Mouse (Mus musculus) colon, adult 2 months (tissue): ENCODE measurements around the gene Cap1. TPM values are rescaled to one million over a fixed set of nuclear protein-coding genes. Genes with fewer than 3 reads are reported as not detected.

ENCODE experiments used
- polyA plus RNA-seq: library from polyadenylated mRNA; depleted of rRNA; stranded (reverse); fragments of >200 nt; gene quantifications from 2 replicates; pipeline ENCODE4 v1.2.3, GENCODE M21; 2012; rRNA removed

Gene Cap1
- 104 and 107 TPM in 2 replicates for polyA plus RNA-seq

DNA sequence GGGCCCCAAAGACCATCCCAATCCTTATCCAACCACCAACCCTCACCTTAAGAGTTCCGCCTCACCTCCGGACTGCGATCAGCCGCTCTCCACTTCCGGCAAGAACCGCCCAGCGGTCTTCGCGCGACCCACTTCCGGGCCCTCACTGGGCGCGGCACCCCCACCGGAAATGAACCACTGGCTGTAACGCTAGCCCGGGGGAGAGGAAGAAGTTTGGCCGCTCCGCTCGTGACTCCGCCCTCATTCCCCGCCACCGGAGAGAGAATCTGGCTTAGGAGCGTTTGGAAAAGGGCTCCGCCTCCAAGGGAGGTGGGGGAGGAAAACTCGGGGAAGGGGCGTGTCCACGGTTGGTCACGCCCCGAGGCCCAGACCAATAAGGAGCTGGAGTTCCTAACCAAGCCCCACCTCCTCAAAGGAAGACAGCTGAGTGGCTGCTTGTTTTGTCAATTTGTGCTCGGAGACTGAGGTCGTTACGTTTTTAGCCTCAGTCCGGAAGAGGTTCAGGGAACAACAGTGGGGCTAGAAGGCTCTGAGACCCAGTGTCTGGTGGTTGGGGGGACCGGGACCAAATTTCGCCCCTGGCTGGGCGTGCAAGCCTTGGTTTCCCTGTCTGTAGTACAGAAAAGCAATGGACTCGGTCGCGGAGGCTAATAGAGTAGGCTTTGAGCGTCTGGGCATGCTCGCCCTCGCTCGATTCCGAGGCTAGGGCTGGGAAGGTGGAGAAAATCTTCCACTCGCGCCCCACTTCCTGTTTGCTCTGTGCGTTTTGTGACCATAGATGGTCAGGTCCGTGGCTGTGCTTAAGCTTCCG, at the start of gene Cap1:
TSS of gene Cap1 (minus strand) at position 289 of the 811 bp plus-strand sequence.

DNA sequence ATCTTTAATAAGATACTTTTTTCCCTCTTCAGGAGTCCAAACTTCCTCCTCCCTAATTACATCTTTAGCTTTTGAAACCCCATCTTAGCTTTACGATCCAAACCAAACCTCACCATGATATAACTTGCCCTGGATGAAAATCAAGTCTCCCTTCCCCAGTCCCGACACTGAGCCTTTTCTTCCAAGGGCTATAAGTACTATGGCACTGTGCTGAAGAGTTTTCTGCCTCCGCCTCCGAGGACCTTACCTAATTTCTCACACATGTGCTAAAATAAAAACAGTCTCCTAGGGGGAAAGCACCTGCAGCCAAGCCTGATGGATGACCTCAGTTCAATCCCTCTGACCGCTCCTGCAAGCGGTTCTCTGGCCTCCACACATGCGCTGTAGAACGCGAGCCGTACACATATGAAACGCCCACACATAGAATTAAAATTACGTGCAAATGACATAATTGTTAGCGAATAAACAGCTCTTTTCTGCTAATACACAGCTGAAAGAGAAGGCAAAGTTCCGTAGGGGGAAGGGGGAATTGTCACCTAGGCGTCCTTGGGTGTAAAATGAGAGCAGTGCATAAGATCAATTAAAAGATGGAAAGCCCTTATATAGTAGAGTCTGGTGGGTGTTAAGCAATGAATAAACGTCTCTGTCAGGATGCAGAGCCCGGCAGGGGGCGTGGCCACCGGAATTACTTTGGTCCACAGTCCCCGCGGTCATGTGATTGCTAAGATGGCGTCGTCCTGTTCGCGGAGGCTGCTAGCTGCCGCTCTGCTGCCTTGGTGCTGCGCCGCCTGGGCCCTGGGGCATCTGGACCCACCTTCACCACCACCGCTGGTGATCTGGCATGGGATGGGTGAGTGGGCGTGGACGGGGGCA, 50.1 kb downstream of the Cap1 start, which contains the start of gene Ppt1:
TSS of gene Ppt1 (plus strand) at position 713 of the 873 bp plus-strand sequence.

Other genes with a start within 250 kb of the Cap1 start
- not detected in 2 replicates for gene 9530002B09Rik, start 196.8 kb downstream of the Cap1 start, polyA plus RNA-seq
- gene Ppt1, start 49.8 kb downstream of the Cap1 start, polyA plus RNA-seq: 12.1 and 17.2 TPM in 2 replicates
- gene Mfsd2a, start 75.1 kb upstream of the Cap1 start, polyA plus RNA-seq: 3.5 and 4.2 TPM in 2 replicates
- gene Mycl, start 109.6 kb upstream of the Cap1 start, polyA plus RNA-seq: 8.3 and 9.4 TPM in 2 replicates
- 3.2 and 3.9 TPM in 2 replicates for gene Trit1, start 130.5 kb upstream of the Cap1 start, polyA plus RNA-seq
- gene Bmp8b, start 219.1 kb upstream of the Cap1 start, polyA plus RNA-seq: 3.5 and 5.2 TPM in 2 replicates
- 0.32 and 0.36 TPM in 2 replicates for gene Oxct2b, start 230.2 kb upstream of the Cap1 start, polyA plus RNA-seq